Mouse (Mus musculus): ENCODE measurements around the gene Rbms3.

The Rbms3 gene

GRCm38 (mm10) chr9:116748857-116749584 lies 880.7 kb downstream of the Rbms3 start:
- DNase-seq (ENCODE audit: low spot score in 2 of 2) = no peak

GRCm38 (mm10) chr9:116748346-116748745 lies 881.4 kb downstream of the Rbms3 start:
- DNase-seq (ENCODE audit: low spot score in 2 of 2) = no peak

- DNase-seq (ENCODE audit: low spot score in 2 of 2) = no peak
Observed at GRCm38 (mm10) chr9:116746871-116747270, 882.8 kb downstream of the Rbms3 start.

GRCm38 (mm10) chr9:116737786-116738185 lies 891.9 kb downstream of the Rbms3 start:
- DNase-seq (ENCODE audit: low spot score in 2 of 2) = no peak

GRCm38 (mm10) chr9:116729172-116729571 lies 900.5 kb downstream of the Rbms3 start:
- DNase-seq (ENCODE audit: low spot score in 2 of 2) = no peak

- DNase-seq (ENCODE audit: low spot score in 2 of 2) = no peak
Observed at GRCm38 (mm10) chr9:116728655-116729054, 901.1 kb downstream of the Rbms3 start.

- DNase-seq (ENCODE audit: low spot score in 2 of 2) = no peak
Observed at GRCm38 (mm10) chr9:116728093-116728492, 901.6 kb downstream of the Rbms3 start.

- DNase-seq (ENCODE audit: low spot score in 2 of 2) = no peak
Observed at GRCm38 (mm10) chr9:116724581-116724980, 905.1 kb downstream of the Rbms3 start.

GRCm38 (mm10) chr9:116703119-116703518 lies 926.6 kb downstream of the Rbms3 start:
- DNase-seq (ENCODE audit: low spot score in 2 of 2) = no peak

- DNase-seq (ENCODE audit: low spot score in 2 of 2) = no peak
Observed at GRCm38 (mm10) chr9:116702611-116703010, 927.1 kb downstream of the Rbms3 start.

- no peak for DNase-seq (ENCODE audit: low spot score in 2 of 2)
Observed at GRCm38 (mm10) chr9:116701511-116702179, 928.1 kb downstream of the Rbms3 start.

- no peak for DNase-seq (ENCODE audit: low spot score in 2 of 2)
Observed at GRCm38 (mm10) chr9:116688615-116689014, 941.1 kb downstream of the Rbms3 start.

- no peak for DNase-seq (ENCODE audit: low spot score in 2 of 2)
Observed at GRCm38 (mm10) chr9:116677142-116677541, 952.6 kb downstream of the Rbms3 start.

GRCm38 (mm10) chr9:116676445-116676844 lies 953.3 kb downstream of the Rbms3 start:
- DNase-seq (ENCODE audit: low spot score in 2 of 2) = no peak

GRCm38 (mm10) chr9:116674191-116674590 lies 955.5 kb downstream of the Rbms3 start:
- no peak for DNase-seq (ENCODE audit: low spot score in 2 of 2)

GRCm38 (mm10) chr9:116661026-116661425 lies 968.7 kb downstream of the Rbms3 start:
- no peak for DNase-seq (ENCODE audit: low spot score in 2 of 2)

- no peak for DNase-seq (ENCODE audit: low spot score in 2 of 2)
Observed at GRCm38 (mm10) chr9:116659936-116660335, 969.8 kb downstream of the Rbms3 start.

GRCm38 (mm10) chr9:116657141-116657540 lies 972.6 kb downstream of the Rbms3 start:
- DNase-seq (ENCODE audit: low spot score in 2 of 2) = no peak

- no peak for DNase-seq (ENCODE audit: low spot score in 2 of 2)
Observed at GRCm38 (mm10) chr9:116651414-116651813, 978.3 kb downstream of the Rbms3 start.

GRCm38 (mm10) chr9:116649955-116650354 lies 979.8 kb downstream of the Rbms3 start:
- DNase-seq (ENCODE audit: low spot score in 2 of 2) = no peak

- DNase-seq (ENCODE audit: low spot score in 2 of 2) = no peak
Observed at GRCm38 (mm10) chr9:116649086-116649792, 980.5 kb downstream of the Rbms3 start.

GRCm38 (mm10) chr9:116644616-116645015 lies 985.1 kb downstream of the Rbms3 start:
- no peak for DNase-seq (ENCODE audit: low spot score in 2 of 2)

- no peak for DNase-seq (ENCODE audit: low spot score in 2 of 2)
Observed at GRCm38 (mm10) chr9:116640302-116640679, 989.4 kb downstream of the Rbms3 start.
